Mouse (Mus musculus): ENCODE measurements at regions not wholly inside any gene's neighbourhood (a gene's known extent, or its start where the extent isn't known, plus 50 kb on each side); places are given as distances from the start of the nearest gene placed in this dataset.

DNA sequence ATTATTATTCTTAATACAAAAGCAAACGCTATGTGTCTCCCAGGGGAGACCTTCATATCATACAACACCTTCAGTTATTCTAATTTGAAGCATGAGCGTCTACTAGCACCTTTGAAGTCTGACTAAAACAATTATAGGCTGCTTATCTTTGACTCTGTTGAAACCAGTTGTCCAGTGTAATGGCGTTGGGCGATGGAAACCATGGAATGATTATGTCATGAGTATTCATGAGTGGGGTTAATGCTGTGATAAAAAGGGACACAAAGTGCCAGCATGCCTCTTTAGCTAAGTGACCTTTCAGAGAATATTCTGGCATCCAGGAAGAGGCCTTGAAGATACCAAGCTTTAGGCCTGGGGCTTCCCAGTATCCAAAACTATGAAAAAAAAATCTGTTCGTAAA is 53.6 kb upstream of the Tent5a start:
- DNase-seq (ENCODE audit: low spot score in 2 of 2), result no peak

DNA sequence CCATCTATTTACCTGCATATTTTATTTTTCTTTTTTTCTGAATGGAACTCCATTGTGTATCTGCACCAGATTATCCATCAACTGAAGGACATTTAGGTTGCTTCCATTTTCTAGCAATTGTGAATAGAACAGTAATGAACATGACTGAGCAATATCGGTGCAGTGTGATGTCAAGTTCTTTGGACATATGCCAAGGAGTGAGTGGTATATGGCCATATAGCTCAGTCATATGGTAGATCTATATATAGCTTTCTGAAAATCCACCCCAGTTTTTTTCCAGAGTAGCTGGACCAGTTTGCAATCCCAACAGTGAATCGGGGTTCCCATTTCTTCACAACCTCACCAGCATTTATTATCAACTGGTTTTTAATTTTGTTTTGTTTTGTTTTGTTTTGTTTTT is 52.0 kb upstream of the Tent5a start:
- DNase-seq (ENCODE audit: low spot score in 2 of 2), result no peak
